Mouse (Mus musculus): Measurements from ENCODE around the gene Wdr62. TPM values are rescaled to one million over a fixed set of nuclear protein-coding genes. Genes with fewer than 3 reads are reported as not detected.

Gene Wdr62
- polyA plus RNA-seq (2012; rRNA removed) = 10.2 and 11.4 TPM in 2 replicates

GRCm38 (mm10) chr7:30279951-30280669, at the start of gene Wdr62, which contains the start of gene Thap8:
Gene Wdr62 (minus strand): TSS chr7:30280419.
Gene Thap8 (plus strand): TSS chr7:30280094.
- peak; percentile 77 for DNase-seq (ENCODE audit: low spot score)

- DNase-seq (ENCODE audit: low spot score) = no peak
These were observed 48.2 kb upstream of the Wdr62 start for GRCm38 (mm10) chr7:30328379-30328778.

- DNase-seq (ENCODE audit: low spot score) = no peak
These were observed 46.9 kb upstream of the Wdr62 start for GRCm38 (mm10) chr7:30327140-30327539.

- no peak for DNase-seq (ENCODE audit: low spot score)
These were observed 46.2 kb upstream of the Wdr62 start for GRCm38 (mm10) chr7:30326427-30326826.

- no peak for DNase-seq (ENCODE audit: low spot score)
These were observed 45.1 kb upstream of the Wdr62 start for GRCm38 (mm10) chr7:30325364-30325763.

- no peak for DNase-seq (ENCODE audit: low spot score)
These were observed 44.2 kb upstream of the Wdr62 start for GRCm38 (mm10) chr7:30324300-30324944.

- no peak for DNase-seq (ENCODE audit: low spot score)
These were observed 43.6 kb upstream of the Wdr62 start, which contains the start of gene Sdhaf1 for GRCm38 (mm10) chr7:30323795-30324194. Gene Sdhaf1 (minus strand): TSS chr7:30323895.

GRCm38 (mm10) chr7:30322865-30323264, 42.6 kb upstream of the Wdr62 start:
- DNase-seq (ENCODE audit: low spot score) = no peak

- DNase-seq (ENCODE audit: low spot score) = peak; percentile 94
These were observed 42.1 kb upstream of the Wdr62 start for GRCm38 (mm10) chr7:30322285-30322667.

- DNase-seq (ENCODE audit: low spot score) = no peak
These were observed 41.5 kb upstream of the Wdr62 start, which contains the start of gene E130208F15Rik for GRCm38 (mm10) chr7:30321539-30322284. Gene E130208F15Rik (plus strand): TSS chr7:30321740.

GRCm38 (mm10) chr7:30320946-30321345, 40.7 kb upstream of the Wdr62 start:
- no peak for DNase-seq (ENCODE audit: low spot score)

GRCm38 (mm10) chr7:30318142-30318541, 37.9 kb upstream of the Wdr62 start:
- no peak for DNase-seq (ENCODE audit: low spot score)

- no peak for DNase-seq (ENCODE audit: low spot score)
These were observed 35.6 kb upstream of the Wdr62 start for GRCm38 (mm10) chr7:30315559-30316529.

GRCm38 (mm10) chr7:30314721-30315155, 34.5 kb upstream of the Wdr62 start, which contains the start of gene Syne4:
Gene Syne4 (plus strand): TSS chr7:30314807.
- DNase-seq (ENCODE audit: low spot score) = no peak

GRCm38 (mm10) chr7:30313666-30314320, 33.6 kb upstream of the Wdr62 start:
- no peak for DNase-seq (ENCODE audit: low spot score)

- no peak for DNase-seq (ENCODE audit: low spot score)
These were observed 29.9 kb upstream of the Wdr62 start for GRCm38 (mm10) chr7:30310136-30310535.

- no peak for DNase-seq (ENCODE audit: low spot score)
These were observed 29.3 kb upstream of the Wdr62 start for GRCm38 (mm10) chr7:30309395-30310129.

GRCm38 (mm10) chr7:30308076-30309005, 28.1 kb upstream of the Wdr62 start, which contains the start of gene Alkbh6:
Gene Alkbh6 (plus strand): TSS chr7:30308717.
- peak; percentile 70 for DNase-seq (ENCODE audit: low spot score)
